Mouse (Mus musculus) lung, embryonic 16.5 days (tissue): ENCODE results near the gene Ninj2. TPM values are rescaled to one million over a fixed set of nuclear protein-coding genes. Genes with fewer than 3 reads are reported as not detected.

Experiments used
- ATAC-seq: fragments of 200-750 bp; cut with Nextera tagmentation; 2 replicates; pipeline ENCODE4 v1.8.0; 2017; ENCODE audit warnings: low read depth, mild to moderate bottlenecking, moderate library complexity
- H3K27ac ChIP-seq: fragments of 300-500 bp; sonication (generic); 2 replicates; pipeline ENCODE4 v1.5.1; 2014; ENCODE audit warnings: mild to moderate bottlenecking, control low read depth, low read length
- H3K27me3 ChIP-seq: fragments of 300-500 bp; sonication (generic); 2 replicates; pipeline ENCODE4 v1.6.1; 2014; ENCODE audit warnings: low read depth, low read length, mixed read lengths; ENCODE audit not compliant: control insufficient read depth, insufficient read depth
- H3K36me3 ChIP-seq: fragments of 300-500 bp; sonication (generic); 2 replicates; pipeline ENCODE4 v1.6.1; 2014; ENCODE audit warnings: low read length; ENCODE audit not compliant: control insufficient read depth, insufficient read depth
- H3K4me1 ChIP-seq: fragments of 300-500 bp; sonication (generic); replicated peaks from 2 replicates; pipeline ENCODE4 v1.6.1; 2014; ENCODE audit warnings: low read length, mixed read lengths; ENCODE audit not compliant: control insufficient read depth, insufficient read depth
- H3K4me2 ChIP-seq: fragments of 300-500 bp; sonication (generic); 2 replicates; pipeline ENCODE4 v1.6.1; 2014; ENCODE audit warnings: low read depth, low read length, control low read depth
- H3K4me3 ChIP-seq: fragments of 300-500 bp; sonication (generic); 2 replicates; pipeline ENCODE4 v1.5.1; 2014; ENCODE audit warnings: mild to moderate bottlenecking, low read length, control low read depth
- H3K9ac ChIP-seq: fragments of 300-500 bp; sonication (generic); 2 replicates; pipeline ENCODE4 v1.6.1; 2014; ENCODE audit warnings: low read length, control low read depth
- H3K9me3 ChIP-seq: fragments of 300-500 bp; sonication (generic); 2 replicates; pipeline ENCODE4 v1.6.1; 2016; ENCODE audit warnings: low read length; ENCODE audit not compliant: control insufficient read depth
- WGBS: fragments of 180-500 bp; shearing (Covaris S2); extraction: QIAGEN DNeasy Blood & Tissue Kit; methylation state at CpG from one replicate; pipeline ENCODE4 v1.1.7; 2014; 5-methylcytosine and 5-hydroxymethylcytosine counted together
- polyA plus RNA-seq: library from polyadenylated mRNA; unstranded; fragments of >200 nt; fragmentation: Nextera tagmentation; extraction: Ambion mirVana; gene quantifications from 2 replicates; pipeline ENCODE4 v1.2.1, GENCODE M21; 2015

The Ninj2 gene
- polyA plus RNA-seq, 1 experiment from 2014 or later = 0.63 TPM

DNA sequence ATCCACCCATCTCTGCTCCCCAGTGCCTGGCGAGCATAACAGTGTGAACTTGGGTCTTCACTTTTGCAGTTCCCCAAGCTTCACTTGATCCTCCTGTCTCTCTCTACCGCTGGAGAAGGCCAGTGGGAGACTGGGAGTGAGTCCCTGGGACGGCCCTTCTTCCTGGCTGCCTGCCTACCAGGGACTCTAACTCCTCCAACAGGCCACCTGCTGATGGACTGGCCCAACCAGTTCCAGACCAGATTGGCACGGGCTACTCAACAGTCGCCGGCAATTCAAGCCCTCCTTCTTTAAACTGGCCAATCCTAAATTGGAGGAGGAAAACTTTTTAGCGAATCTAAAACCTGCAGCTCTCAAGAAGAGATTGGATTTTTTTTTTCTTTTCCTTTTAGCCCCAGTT is 101.8 kb downstream of the Ninj2 start:
- peak; percentile 84 for ATAC-seq
- Histone ChIP-seq H3K4me1 (peaks cover 13% of the 10 kb centered on the region), H3K36me3 (no peaks in the 10 kb centered on the region), H3K4me2 (peak overlapping the region; percentile 33), H3K27ac (peak overlapping the region; percentile 83), H3K4me3 (no peak overlapping the region), H3K9ac (0 out of 2 replicates have a peak overlapping the region, but pooled peaks have one; percentile 47), H3K9me3 (no peaks in the 10 kb centered on the region), H3K27me3 (no peaks in the 10 kb centered on the region)
- WGBS = 16% methylated on average over 7 of the region's 7 CpGs

DNA sequence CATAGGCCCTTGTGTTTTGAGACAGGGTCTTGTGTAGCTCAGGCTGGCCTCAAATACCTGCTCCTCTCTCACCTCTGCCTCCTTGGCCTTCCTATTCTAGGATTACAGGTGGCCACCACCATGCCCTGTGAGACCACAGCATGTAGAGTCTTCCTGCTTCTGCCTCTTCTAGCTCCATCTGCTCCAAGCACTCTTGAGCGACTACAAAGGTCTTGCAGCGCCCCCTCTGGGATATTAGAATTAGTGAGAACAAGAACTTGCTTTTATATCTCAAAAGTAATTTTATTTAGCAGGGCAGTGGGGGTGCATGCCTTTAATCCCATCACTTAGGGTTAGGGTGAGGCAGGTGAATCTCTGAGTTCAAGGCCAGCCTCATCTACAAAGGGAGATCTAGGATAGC is 103.7 kb downstream of the Ninj2 start:
- no peaks in the 10 kb centered on the region for H3K9me3 ChIP-seq
- no peak overlapping the region for H3K4me3 ChIP-seq
- WGBS = 21% methylated on average over 2 of the region's 2 CpGs
- no peak overlapping the region for H3K9ac ChIP-seq
- ATAC-seq = no peak
- H3K27ac ChIP-seq = no peak overlapping the region
- H3K27me3 ChIP-seq = no peaks in the 10 kb centered on the region
- H3K4me1 ChIP-seq = peaks cover 12% of the 10 kb centered on the region
- no peak overlapping the region for H3K4me2 ChIP-seq
- H3K36me3 ChIP-seq = no peaks in the 10 kb centered on the region

DNA sequence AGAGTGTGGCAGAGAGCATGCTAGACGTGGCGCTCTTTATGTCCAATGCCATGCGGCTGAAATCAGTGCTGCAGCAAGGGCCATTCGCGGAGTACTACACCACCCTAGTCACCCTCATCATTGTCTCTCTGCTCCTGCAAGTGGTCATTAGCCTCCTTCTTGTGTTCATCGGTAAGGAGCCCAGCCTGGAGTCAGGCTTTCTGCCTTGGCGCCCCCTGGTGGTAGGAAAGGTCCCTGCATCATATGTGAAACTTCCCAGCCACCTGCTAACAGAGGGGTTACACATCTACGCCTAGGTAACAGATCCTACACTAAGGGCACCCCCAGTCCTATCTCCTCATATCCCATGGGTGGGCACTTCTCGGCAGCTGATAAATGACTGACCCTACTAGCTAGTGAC is 104.8 kb downstream of the Ninj2 start:
- no peak overlapping the region for H3K4me2 ChIP-seq
- no peaks in the 10 kb centered on the region for H3K27me3 ChIP-seq
- 30% methylated on average over 9 of the region's 9 CpGs for WGBS
- H3K4me3 ChIP-seq = no peak overlapping the region
- no peak overlapping the region for H3K9ac ChIP-seq
- H3K9me3 ChIP-seq = no peaks in the 10 kb centered on the region
- no peak for ATAC-seq
- H3K4me1 ChIP-seq = peaks cover 4% of the 10 kb centered on the region
- H3K36me3 ChIP-seq = no peaks in the 10 kb centered on the region
- H3K27ac ChIP-seq = no peak overlapping the region

DNA sequence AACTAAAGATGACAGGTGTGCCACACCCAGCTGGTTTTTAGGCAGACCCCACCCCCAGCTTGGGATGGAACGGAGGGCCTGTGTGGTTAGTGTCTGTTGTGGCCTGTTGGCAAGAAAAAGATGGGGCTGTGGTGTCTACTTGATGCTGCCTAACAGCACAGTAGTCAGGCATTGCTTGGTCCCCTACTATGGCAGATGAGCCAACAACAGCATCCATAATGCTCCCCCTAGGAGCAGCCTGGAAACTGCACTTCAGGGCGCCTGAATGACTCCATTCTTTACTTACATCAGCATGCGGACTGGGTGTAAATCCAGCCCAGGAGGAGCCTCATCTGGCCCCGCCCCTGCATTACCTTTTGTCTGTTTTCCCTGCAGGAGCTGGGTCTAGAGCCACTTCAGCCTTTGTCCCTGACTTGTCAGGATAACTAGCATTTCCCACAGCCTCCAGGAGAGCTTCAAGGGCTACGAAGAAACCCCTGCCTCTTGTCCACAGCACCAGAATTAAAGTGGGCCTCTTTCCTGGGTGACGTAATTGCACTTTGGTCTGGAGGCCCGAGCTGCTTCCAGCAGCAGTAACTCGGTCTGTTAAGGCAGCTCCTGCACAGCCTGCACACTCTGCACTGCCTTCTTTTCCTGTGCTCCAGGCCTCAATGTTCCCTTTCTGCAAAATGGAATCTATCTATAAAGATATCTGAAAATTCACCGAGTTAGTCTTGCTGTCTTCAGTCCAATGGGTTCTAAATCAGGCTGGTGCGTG is 106.7 kb downstream of the Ninj2 start:
- WGBS = 37% methylated on average over 10 of the region's 10 CpGs
- Histone ChIP-seq H3K36me3 (no peaks in the 10 kb centered on the region), H3K4me1 (no peaks in the 10 kb centered on the region), H3K4me3 (no peak overlapping the region), H3K4me2 (no peak overlapping the region), H3K27ac (no peak overlapping the region), H3K27me3 (no peaks in the 10 kb centered on the region), H3K9me3 (no peaks in the 10 kb centered on the region), H3K9ac (no peak overlapping the region)
- ATAC-seq = no peak

DNA sequence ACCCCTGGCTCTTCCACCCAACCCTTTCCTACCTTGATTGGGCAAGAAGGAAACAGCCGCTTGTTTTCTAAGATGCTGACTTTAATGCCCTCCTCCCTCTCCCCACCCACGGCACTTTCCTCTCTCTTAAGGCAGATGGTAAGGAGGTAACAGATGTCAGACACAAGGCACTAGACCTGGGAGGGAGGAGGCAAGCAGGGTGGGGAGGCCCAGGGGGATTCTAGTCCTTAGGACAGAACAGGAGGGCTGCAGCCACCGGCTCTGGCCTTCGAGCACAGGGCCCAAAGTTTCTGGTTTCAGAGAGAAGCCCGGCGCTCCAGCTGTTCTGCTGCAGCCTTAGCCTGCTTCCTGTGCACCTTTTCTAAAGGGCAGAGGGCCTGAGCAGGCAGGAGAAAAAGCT is 108.8 kb downstream of the Ninj2 start:
- 64% methylated on average over 6 of the region's 6 CpGs for WGBS

DNA sequence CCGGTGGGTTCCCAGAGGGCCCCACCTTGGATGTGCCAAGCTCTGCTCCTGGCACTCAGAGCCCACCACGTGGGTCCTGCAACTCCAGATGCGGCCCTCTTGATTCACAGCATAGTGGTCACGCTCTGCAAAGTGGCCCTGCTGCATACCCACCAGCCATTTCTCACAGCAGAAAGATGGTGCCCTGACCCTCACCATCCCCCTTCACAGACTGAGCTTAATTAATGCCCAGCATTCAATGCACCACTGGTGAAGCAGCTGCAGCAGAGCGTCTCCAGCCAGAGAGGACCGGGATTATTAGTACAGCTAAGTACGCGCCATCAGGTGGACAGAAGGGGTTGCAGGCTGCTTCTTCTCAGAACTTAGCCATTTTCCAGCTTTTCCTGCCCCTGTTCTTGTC is 109.3 kb downstream of the Ninj2 start:
- H3K9me3 ChIP-seq = no peaks in the 10 kb centered on the region
- no peak for ATAC-seq
- no peaks in the 10 kb centered on the region for H3K27me3 ChIP-seq
- no peak overlapping the region for H3K9ac ChIP-seq
- WGBS = 76% methylated on average over 8 of the region's 8 CpGs
- no peak overlapping the region for H3K4me3 ChIP-seq
- no peaks in the 10 kb centered on the region for H3K36me3 ChIP-seq
- no peaks in the 10 kb centered on the region for H3K4me1 ChIP-seq
- H3K4me2 ChIP-seq = no peak overlapping the region
- no peak overlapping the region for H3K27ac ChIP-seq

More for the DNA sequence above, 108.8 kb downstream of the Ninj2 start:
- no peaks in the 10 kb centered on the region for H3K36me3 ChIP-seq
- no peak overlapping the region for H3K27ac ChIP-seq
- H3K4me2 ChIP-seq = no peak overlapping the region
- no peaks in the 10 kb centered on the region for H3K4me1 ChIP-seq
- H3K4me3 ChIP-seq = no peak overlapping the region
- H3K9ac ChIP-seq = no peak overlapping the region
- ATAC-seq = no peak
- H3K9me3 ChIP-seq = no peaks in the 10 kb centered on the region
- no peaks in the 10 kb centered on the region for H3K27me3 ChIP-seq

DNA sequence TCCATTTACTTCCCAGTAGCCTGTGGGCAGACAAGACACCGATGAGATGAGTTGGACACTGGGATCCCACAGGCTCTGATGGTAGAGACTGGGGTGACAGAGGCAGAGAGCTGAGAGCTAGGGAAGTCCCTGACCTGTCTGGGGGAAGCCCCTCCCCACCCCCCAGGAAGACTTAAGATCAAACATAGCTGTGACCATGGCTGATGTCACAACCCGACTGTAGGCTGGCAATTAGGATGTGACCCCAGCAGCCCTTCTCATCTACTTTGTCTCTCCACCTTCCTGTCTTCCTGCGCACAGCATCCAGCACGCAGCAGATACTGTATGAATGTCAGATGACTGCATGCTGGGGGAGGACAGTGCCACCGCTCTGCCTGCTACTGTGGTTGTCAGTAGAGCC is 113.4 kb downstream of the Ninj2 start:
- 68% methylated on average over 5 of the region's 5 CpGs for WGBS
- no peak overlapping the region for H3K9ac ChIP-seq
- H3K4me2 ChIP-seq = no peak overlapping the region
- ATAC-seq = no peak
- no peaks in the 10 kb centered on the region for H3K27me3 ChIP-seq
- no peaks in the 10 kb centered on the region for H3K4me1 ChIP-seq
- H3K4me3 ChIP-seq = no peak overlapping the region
- H3K36me3 ChIP-seq = no peaks in the 10 kb centered on the region
- no peak overlapping the region for H3K27ac ChIP-seq
- no peaks in the 10 kb centered on the region for H3K9me3 ChIP-seq

DNA sequence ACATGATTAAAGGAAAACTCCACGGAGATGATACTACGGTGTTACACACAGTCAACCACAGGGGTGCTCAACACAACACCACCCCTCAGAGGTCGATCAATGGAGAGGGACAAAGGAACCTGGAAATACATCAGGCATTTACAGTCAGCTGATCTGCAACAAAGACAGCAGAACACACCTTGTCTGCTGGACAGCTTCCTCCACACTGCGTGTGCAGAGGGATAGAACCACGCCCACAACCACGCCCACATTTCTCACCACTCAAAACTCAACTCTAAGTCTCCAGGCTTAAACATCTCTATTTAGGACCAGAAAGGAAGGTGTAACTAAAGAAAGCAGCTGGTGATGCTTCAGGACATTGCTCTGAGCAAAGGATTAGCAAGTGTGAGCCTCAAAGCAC is 118.4 kb downstream of the Ninj2 start:
- no peaks in the 10 kb centered on the region for H3K27me3 ChIP-seq
- H3K9ac ChIP-seq = no peak overlapping the region
- ATAC-seq = no peak
- no peaks in the 10 kb centered on the region for H3K9me3 ChIP-seq
- H3K36me3 ChIP-seq = no peaks in the 10 kb centered on the region
- H3K4me2 ChIP-seq = no peak overlapping the region
- no peak overlapping the region for H3K27ac ChIP-seq
- 70% methylated on average over 6 of the region's 6 CpGs for WGBS
- no peaks in the 10 kb centered on the region for H3K4me1 ChIP-seq
- no peak overlapping the region for H3K4me3 ChIP-seq

DNA sequence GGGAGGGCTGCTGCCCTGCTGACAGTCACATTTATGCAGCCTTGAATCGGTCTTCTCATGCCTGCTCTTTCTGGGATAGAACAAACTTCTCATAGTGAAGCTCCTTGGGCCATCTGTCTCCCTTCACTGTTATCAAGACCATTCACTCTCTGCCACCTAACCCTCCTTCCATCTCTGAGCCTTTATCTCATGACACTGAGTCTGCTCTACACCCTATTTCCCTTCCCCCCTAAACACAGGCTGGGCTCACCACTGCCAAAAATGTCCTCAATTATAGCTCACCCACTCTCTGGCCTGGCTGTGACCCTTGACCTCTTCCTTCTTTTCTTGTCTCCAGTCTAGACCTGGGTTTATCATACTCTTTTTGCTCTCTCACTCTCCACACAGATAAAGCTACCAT is 123.6 kb downstream of the Ninj2 start:
- no peak for ATAC-seq
- no peaks in the 10 kb centered on the region for H3K27me3 ChIP-seq
- no peak overlapping the region for H3K27ac ChIP-seq
- H3K4me3 ChIP-seq = no peak overlapping the region
- no peak overlapping the region for H3K9ac ChIP-seq
- no peak overlapping the region for H3K4me2 ChIP-seq
- H3K36me3 ChIP-seq = no peaks in the 10 kb centered on the region
- H3K4me1 ChIP-seq = no peaks in the 10 kb centered on the region
- WGBS = 39% methylated on average over 1 of the region's 1 CpGs
- no peaks in the 10 kb centered on the region for H3K9me3 ChIP-seq

DNA sequence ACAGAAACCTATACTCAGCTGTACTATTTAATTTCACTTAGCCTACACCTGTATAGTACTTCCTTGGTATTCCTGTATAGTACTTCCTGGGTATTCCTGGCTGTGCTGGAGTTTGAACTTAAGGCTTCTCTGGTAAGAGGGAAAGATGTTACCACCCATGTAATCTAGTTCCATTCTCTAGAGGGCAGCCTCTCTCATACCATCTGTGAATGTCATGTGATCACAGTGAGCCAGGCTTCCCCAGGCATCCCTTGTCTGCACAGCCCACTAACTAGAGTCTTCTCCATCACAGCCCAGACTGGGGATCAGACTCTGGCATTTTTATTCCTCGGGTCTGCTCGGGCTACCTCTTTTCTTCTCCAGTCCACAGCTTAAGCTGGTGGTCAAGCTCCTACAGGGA is 126.1 kb downstream of the Ninj2 start:
- no peak overlapping the region for H3K4me2 ChIP-seq
- no peaks in the 10 kb centered on the region for H3K27me3 ChIP-seq
- no peaks in the 10 kb centered on the region for H3K9me3 ChIP-seq
- WGBS = 88% methylated on average over 2 of the region's 2 CpGs
- H3K36me3 ChIP-seq = no peaks in the 10 kb centered on the region
- no peak overlapping the region for H3K9ac ChIP-seq
- H3K27ac ChIP-seq = no peak overlapping the region
- ATAC-seq = no peak
- no peaks in the 10 kb centered on the region for H3K4me1 ChIP-seq
- H3K4me3 ChIP-seq = no peak overlapping the region
